Mouse (Mus musculus) MEL (cell line): ENCODE data around the gene Slc22a5. TPM values are rescaled to one million over a fixed set of nuclear protein-coding genes. Genes with fewer than 3 reads are reported as not detected.

Experiments used
- DNase-seq: peaks from one replicate; pipeline ENCODE4 v3.0.0; 2011; ENCODE audit warnings: low read depth, low spot score
- H3K27ac ChIP-seq: 2 replicates; pipeline ENCODE4 v1.5.1; 2012; ENCODE audit warnings: low read depth, mild to moderate bottlenecking, control low read depth, low read length, moderate library complexity; ENCODE audit not compliant: control insufficient read depth
- H3K27me3 ChIP-seq, 2 experiments: fragments of 150-350 bp in 1 of 2; sonication (generic) in 1 of 2; 2 replicates each; pipeline ENCODE4 v1.6.1; 2012; ENCODE audit warnings: low read length in 2 of 2, mild to moderate bottlenecking in 2 of 2, improper control_type of control experiment in 1 of 2, moderate library complexity in 1 of 2; ENCODE audit not compliant: insufficient read depth in 2 of 2, control insufficient read depth in 1 of 2
- H3K36me3 ChIP-seq, 2 experiments: 2 replicates each; pipeline ENCODE4 v1.6.1; 2012 to 2014; ENCODE audit warnings: low read length in 2 of 2, improper control_type of control experiment in 1 of 2, inconsistent platforms in 1 of 2, mild to moderate bottlenecking in 1 of 2; ENCODE audit not compliant: insufficient read depth in 2 of 2, control insufficient read depth in 1 of 2
- H3K4me1 ChIP-seq, 2 experiments: fragments of 150-350 bp in 1 of 2; sonication (generic) in 1 of 2; 2 replicates each; pipeline ENCODE4 v1.6.1; 2012; ENCODE audit warnings: low read length in 2 of 2, improper control_type of control experiment in 1 of 2, mild to moderate bottlenecking in 1 of 2; ENCODE audit not compliant: insufficient read depth in 2 of 2, control insufficient read depth in 1 of 2
- H3K4me3 ChIP-seq, 2 experiments: fragments of 150-350 bp in 1 of 2; sonication (generic) in 1 of 2; 2 replicates each; pipeline ENCODE4 v1.5.1; 2012; ENCODE audit warnings: low read depth in 2 of 2, low read length in 2 of 2, mild to moderate bottlenecking in 2 of 2, moderate library complexity in 2 of 2, control low read depth in 1 of 2, improper control_type of control experiment in 1 of 2; ENCODE audit not compliant: control insufficient read depth in 1 of 2, insufficient read depth in 1 of 2
- H3K79me2 ChIP-seq: 2 replicates; pipeline ENCODE4 v1.6.1; 2012; ENCODE audit warnings: mild to moderate bottlenecking, low read length, moderate library complexity; ENCODE audit not compliant: control insufficient read depth, poor library complexity, insufficient read depth
- H3K9ac ChIP-seq: 2 replicates; pipeline ENCODE4 v1.6.1; 2012; ENCODE audit warnings: low read depth, mild to moderate bottlenecking, control low read depth, low read length, moderate library complexity; ENCODE audit not compliant: control insufficient read depth, poor library complexity, severe bottlenecking
- H3K9me3 ChIP-seq: fragments of 150-350 bp; sonication (generic); replicated peaks from 2 replicates; pipeline ENCODE4 v1.6.1; 2012; ENCODE audit warnings: mild to moderate bottlenecking, low read length, improper control_type of control experiment, moderate library complexity; ENCODE audit not compliant: insufficient read depth
- BHLHE40 ChIP-seq: IDR thresholded peaks from 2 replicates; pipeline ENCODE4 v1.6.1; 2012; ENCODE audit warnings: low read depth, mild to moderate bottlenecking, inconsistent platforms, low read length, improper control_type of control experiment, borderline replicate concordance
- CHD1 ChIP-seq: IDR thresholded peaks from 2 replicates; pipeline ENCODE4 v1.6.1; 2012; ENCODE audit warnings: low read depth, mild to moderate bottlenecking, inconsistent platforms, low read length, improper control_type of control experiment
- CTCF ChIP-seq, 3 experiments: IDR thresholded peaks in 2 of 3; conservative IDR thresholded peaks in 1 of 3; 2 replicates each; pipeline ENCODE4 v1.5.1; 2011 to 2012; ENCODE audit warnings: low read length in 3 of 3, low read depth in 2 of 3, mild to moderate bottlenecking in 2 of 3, improper control_type of control experiment in 1 of 3, inconsistent platforms in 1 of 3, mixed read lengths in 1 of 3, moderate library complexity in 1 of 3; ENCODE audit not compliant: control insufficient read depth in 1 of 3, insufficient read depth in 1 of 3, poor library complexity in 1 of 3, severe bottlenecking in 1 of 3
- E2F4 ChIP-seq: IDR thresholded peaks from 2 replicates; pipeline ENCODE4 v1.6.1; 2011; ENCODE audit warnings: low read depth, low read length, improper control_type of control experiment, borderline replicate concordance
- EP300 ChIP-seq, 2 experiments: IDR thresholded peaks; 2 replicates each; pipeline ENCODE4 v1.6.1; 2011; ENCODE audit warnings: improper control_type of control experiment in 2 of 2, low read length in 2 of 2, low read depth in 1 of 2, mild to moderate bottlenecking in 1 of 2
- ETS1 ChIP-seq: IDR thresholded peaks from 2 replicates; pipeline ENCODE4 v1.6.1; 2012; ENCODE audit warnings: low read depth, mild to moderate bottlenecking, inconsistent platforms, low read length, improper control_type of control experiment, moderate library complexity
- GABPA ChIP-seq: IDR thresholded peaks from 2 replicates; pipeline ENCODE4 v1.6.1; 2012; ENCODE audit warnings: low read depth, mild to moderate bottlenecking, inconsistent platforms, low read length, improper control_type of control experiment, moderate library complexity
- GATA1 ChIP-seq: IDR thresholded peaks from 2 replicates; pipeline ENCODE4 v1.6.1; 2011; ENCODE audit warnings: low read depth, low read length, improper control_type of control experiment
- JUND ChIP-seq: IDR thresholded peaks from 2 replicates; pipeline ENCODE4 v1.6.1; 2011; ENCODE audit warnings: low read depth, mild to moderate bottlenecking, improper control_type of control experiment, low read length
- MAX ChIP-seq: IDR thresholded peaks from 2 replicates; pipeline ENCODE4 v1.6.1; 2011; ENCODE audit warnings: low read length, improper control_type of control experiment
- MAZ ChIP-seq: IDR thresholded peaks from 2 replicates; pipeline ENCODE4 v1.6.1; 2012; ENCODE audit warnings: low read depth, mild to moderate bottlenecking, inconsistent platforms, low read length, improper control_type of control experiment
- MXI1 ChIP-seq: IDR thresholded peaks from 2 replicates; pipeline ENCODE4 v1.6.1; 2011; ENCODE audit warnings: mild to moderate bottlenecking, low read depth, low read length, improper control_type of control experiment
- MYB ChIP-seq: IDR thresholded peaks from 2 replicates; pipeline ENCODE4 v1.6.1; 2011; ENCODE audit warnings: mild to moderate bottlenecking, low read depth, low read length, improper control_type of control experiment
- MYC ChIP-seq: IDR thresholded peaks from 2 replicates; pipeline ENCODE4 v1.6.1; 2011; ENCODE audit warnings: low read depth, mild to moderate bottlenecking, low read length, improper control_type of control experiment, moderate library complexity
- NELFE ChIP-seq: IDR thresholded peaks from 2 replicates; pipeline ENCODE4 v1.6.1; 2011; ENCODE audit warnings: low read depth, low read length, improper control_type of control experiment
- NRF1 ChIP-seq: IDR thresholded peaks from 2 replicates; pipeline ENCODE4 v1.6.1; 2014; ENCODE audit warnings: low read depth, mild to moderate bottlenecking, inconsistent platforms, low read length, improper control_type of control experiment, moderate library complexity; ENCODE audit not compliant: poor library complexity, insufficient read depth, severe bottlenecking
- POLR2A ChIP-seq, 2 experiments: IDR thresholded peaks; 2 replicates each; pipeline ENCODE4 v1.6.1; 2011 to 2012; ENCODE audit warnings: low read length in 2 of 2, mild to moderate bottlenecking in 2 of 2, control low read depth in 1 of 2, improper control_type of control experiment in 1 of 2, low read depth in 1 of 2, moderate library complexity in 1 of 2; ENCODE audit not compliant: control insufficient read depth in 1 of 2, insufficient read depth in 1 of 2, poor library complexity in 1 of 2
- POLR2AphosphoS2 ChIP-seq: IDR thresholded peaks from 2 replicates; pipeline ENCODE4 v1.6.1; 2011; ENCODE audit warnings: low read length, improper control_type of control experiment
- POLR2AphosphoS5 ChIP-seq: IDR thresholded peaks from 2 replicates; pipeline ENCODE4 v1.6.1; 2012; ENCODE audit warnings: low read depth, borderline replicate concordance, mild to moderate bottlenecking, inconsistent platforms, low read length, moderate library complexity, mixed read lengths
- RAD21 ChIP-seq: IDR thresholded peaks from 2 replicates; pipeline ENCODE4 v1.6.1; 2011; ENCODE audit warnings: mild to moderate bottlenecking, low read depth, low read length, improper control_type of control experiment
- SIN3A ChIP-seq: IDR thresholded peaks from 2 replicates; pipeline ENCODE4 v1.6.1; 2012; ENCODE audit warnings: low read length, improper control_type of control experiment, inconsistent platforms
- SMC3 ChIP-seq: IDR thresholded peaks from 2 replicates; pipeline ENCODE4 v1.6.1; 2011; ENCODE audit warnings: low read depth, low read length, improper control_type of control experiment
- TBP ChIP-seq: IDR thresholded peaks from 2 replicates; pipeline ENCODE4 v1.8.0; 2011; ENCODE audit warnings: low read depth, low read length, improper control_type of control experiment
- UBTF ChIP-seq: IDR thresholded peaks from 2 replicates; pipeline ENCODE4 v1.6.1; 2012; ENCODE audit warnings: low read depth, mild to moderate bottlenecking, inconsistent platforms, low read length, improper control_type of control experiment, moderate library complexity, borderline replicate concordance; ENCODE audit not compliant: insufficient read depth
- USF1 ChIP-seq: IDR thresholded peaks from 2 replicates; pipeline ENCODE4 v1.6.1; 2014; ENCODE audit warnings: low read depth, mild to moderate bottlenecking, inconsistent platforms, low read length, improper control_type of control experiment, moderate library complexity
- USF2 ChIP-seq, 2 experiments: IDR thresholded peaks; 2 replicates each; pipeline ENCODE4 v1.6.1; 2011 to 2012; ENCODE audit warnings: improper control_type of control experiment in 2 of 2, low read length in 2 of 2, borderline replicate concordance in 1 of 2, inconsistent platforms in 1 of 2, low read depth in 1 of 2, mild to moderate bottlenecking in 1 of 2; ENCODE audit not compliant: insufficient read depth in 1 of 2
- ZC3H11A ChIP-seq: IDR thresholded peaks from 2 replicates; pipeline ENCODE4 v1.6.1; 2012; ENCODE audit warnings: low read depth, mild to moderate bottlenecking, inconsistent platforms, low read length, improper control_type of control experiment
- ZKSCAN1 ChIP-seq: IDR thresholded peaks from 2 replicates; pipeline ENCODE4 v1.6.1; 2012; ENCODE audit warnings: low read depth, mild to moderate bottlenecking, inconsistent platforms, low read length, improper control_type of control experiment, moderate library complexity
- ZMIZ1 ChIP-seq: IDR thresholded peaks from 2 replicates; pipeline ENCODE4 v1.6.1; 2012; ENCODE audit warnings: low read depth, mild to moderate bottlenecking, inconsistent platforms, low read length, improper control_type of control experiment, moderate library complexity
- ZNF384 ChIP-seq: IDR thresholded peaks from 2 replicates; pipeline ENCODE4 v1.6.1; 2012; ENCODE audit warnings: low read depth, mild to moderate bottlenecking, inconsistent platforms, low read length, improper control_type of control experiment
- polyA plus RNA-seq, 2 experiments: library from polyadenylated mRNA; stranded (reverse) in 1 of 2; unstranded in 1 of 2; fragments of >175 nt in 1 of 2; fragments of >200 nt in 1 of 2; gene quantifications; 2 replicates each; pipeline versions ENCODE4 v1.2.1 to v1.2.4; 2012; ENCODE audit warnings: low replicate concordance in 2 of 2, low read depth in 1 of 2; ENCODE audit not compliant: insufficient read length in 2 of 2, insufficient read depth in 1 of 2, missing spikeins in 1 of 2
- total RNA-seq: library from RNA; depleted of rRNA; stranded (reverse); fragments of 300-350 nt; gene quantifications from 2 replicates; pipeline ENCODE4 v1.2.3, GENCODE M21; 2012

Gene Slc22a5
- total and polyA plus RNA-seq, 3 experiments: 11.8 to 12.5 TPM; not detected in 1

- Histone ChIP-seq H3K4me3 (peak overlapping the region; percentile 42 to 55), H3K27ac (peak overlapping the region; percentile 83), H3K4me1 (peaks cover 10 to 21% of the 10 kb centered on the region in 2 experiments), H3K79me2 (peaks cover 9% of the 10 kb centered on the region), H3K27me3 (no peaks in the 10 kb centered on the region), H3K9ac (peak overlapping the region; percentile 75), H3K36me3 (peaks cover 0 to 27% of the 10 kb centered on the region in 2 experiments; a peak in 2 of 4 replicates), H3K9me3 (no peaks in the 10 kb centered on the region)
- peak; percentile 53 for DNase-seq
- TF ChIP-seq SIN3A (0 out of 2 replicates have a peak, but pooled peaks have one; percentile 3), RAD21 (no peak)
Observed at GRCm38 (mm10) chr11:53893451-53893850, 2.0 kb upstream of the Slc22a5 start.

GRCm38 (mm10) chr11:53892716-53893416 lies 1.4 kb upstream of the Slc22a5 start:
- peak; percentile 96 for DNase-seq
- Histone ChIP-seq H3K27ac (peak overlapping the region; percentile 83), H3K9ac (peak overlapping the region; percentile 75), H3K4me3 (peak overlapping the region; percentile 55 to 61), H3K4me1 (peaks cover 10 to 22% of the 10 kb centered on the region in 2 experiments), H3K27me3 (no peaks in the 10 kb centered on the region), H3K79me2 (peaks cover 10% of the 10 kb centered on the region), H3K36me3 (peaks cover 0 to 27% of the 10 kb centered on the region in 2 experiments; a peak in 2 of 4 replicates), H3K9me3 (no peaks in the 10 kb centered on the region)
- TF ChIP-seq ETS1 (0 out of 2 replicates have a peak, but pooled peaks have one; percentile 56), CHD1 (peak; percentile 95), MYB (no peak), UBTF (no peak), SMC3 (no peak), SIN3A (peak; percentile 83), CTCF (IDR thresholded peaks at IDR 0.05 in 2 of 3, conservative IDR thresholded peaks at IDR 0.05 in 1 of 3; ENCODE audit: control insufficient read depth in 1 of 3, insufficient read depth in 1 of 3, low read depth in 2 of 3, low read length in 3 of 3, poor library complexity in 1 of 3, severe bottlenecking in 1 of 3) (no peak), EP300 (IDR thresholded peaks at IDR 0.05; ENCODE audit: low read depth in 1 of 2, low read length in 2 of 2) (0 out of 4 replicates have a peak, but pooled peaks of 1 of the 2 experiments have one; percentile 8), NRF1 (no peak), MAX (no peak), JUND (no peak), ZC3H11A (no peak), MXI1 (peak; percentile 78), ZMIZ1 (peak; percentile 90; the same call in 1 of the 2 replicates), GATA1 (no peak), GABPA (no peak), ZNF384 (no peak), BHLHE40 (no peak), TBP (peak; percentile 95), NELFE (peak; percentile 91), POLR2AphosphoS5 (no peak), MYC (0 out of 2 replicates have a peak, but pooled peaks have one; percentile 30), USF2 (IDR thresholded peaks at IDR 0.05; ENCODE audit: borderline replicate concordance in 1 of 2, insufficient read depth in 1 of 2, low read depth in 1 of 2, low read length in 2 of 2) (no peak), RAD21 (no peak), POLR2AphosphoS2 (peak; percentile 87; the same call in 1 of the 2 replicates), ZKSCAN1 (no peak), USF1 (no peak), E2F4 (no peak), MAZ (no peak), POLR2A (IDR thresholded peaks at IDR 0.05; ENCODE audit: control insufficient read depth in 1 of 2, insufficient read depth in 1 of 2, low read depth in 1 of 2, low read length in 2 of 2, poor library complexity in 1 of 2) (peak; percentile 68 to 98)
